Mouse (Mus musculus): ENCODE measurements around the gene Osbpl9.

DNA sequence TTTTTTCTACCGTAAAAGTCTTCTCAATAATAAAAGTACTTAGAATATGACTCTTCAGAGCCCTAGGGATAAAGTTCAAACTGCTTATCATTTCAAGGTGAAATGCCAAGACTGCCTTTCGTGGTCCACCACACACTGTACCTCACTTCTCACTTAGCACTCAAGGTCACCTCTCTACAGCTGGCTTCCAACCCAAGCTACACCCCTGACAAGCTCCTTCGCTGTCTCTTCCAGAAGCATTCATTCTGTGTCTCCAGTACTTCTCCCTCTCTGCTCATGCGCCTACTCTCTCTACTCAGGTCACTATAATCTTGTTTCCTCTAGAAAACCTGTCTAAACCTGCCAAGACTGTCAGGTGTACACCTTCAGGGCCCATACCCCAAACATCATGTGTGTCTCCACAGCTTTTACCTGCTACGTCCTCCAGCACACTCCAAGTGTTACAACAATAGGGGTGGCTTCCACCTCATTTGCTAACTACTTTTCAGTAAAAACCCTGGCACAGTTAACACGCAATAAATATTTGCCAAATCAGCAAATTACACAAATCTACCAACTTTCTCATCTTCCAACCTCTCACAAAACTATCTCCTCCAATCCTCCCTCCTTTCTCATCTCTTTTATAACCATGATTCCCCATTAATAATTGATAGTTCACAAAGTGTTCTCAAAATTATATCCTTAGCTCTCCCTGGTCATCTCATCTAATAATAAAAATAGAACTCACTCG lies 6.0 kb downstream of the Osbpl9 start:
- no peak for TF ChIP-seq CTCF (IDR thresholded peaks at IDR 0.05; ENCODE audit: low read depth)
- TF ChIP-seq EP300 (optimal IDR thresholded peaks at IDR 0.05), result no peak

Data from stomach, postnatal 0 days (tissue).